Mouse (Mus musculus) WW6 (cell line): ENCODE measurements around the gene Folr2.

Experiments
- DNase-seq: peaks from one replicate; pipeline ENCODE4 v3.0.0-alpha.2; 2013; ENCODE audit warnings: low read depth, low spot score

The Folr2 gene

DNA sequence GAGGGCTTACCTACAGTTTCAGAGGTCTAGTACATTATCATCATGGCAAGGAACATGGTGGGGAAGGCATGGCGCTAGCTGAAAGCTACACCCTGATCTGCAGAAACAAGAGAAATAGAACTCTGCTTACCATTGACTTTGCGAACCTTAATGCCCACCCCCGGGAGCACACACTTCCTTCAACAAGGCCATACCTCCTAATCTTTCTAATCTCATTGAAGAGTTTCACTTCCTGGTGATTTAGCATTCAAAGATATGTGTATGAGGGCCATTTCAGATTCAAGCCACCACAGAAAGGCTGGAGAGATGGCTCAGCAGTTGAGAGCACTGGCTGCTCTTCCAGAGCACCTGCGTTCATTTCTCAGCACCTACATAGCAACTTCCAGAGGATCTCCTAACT, at the start of gene Folr2:
Gene Folr2, minus strand, starts transcription at position 101 of the 400 bp plus-strand sequence.
- DNase-seq, result no peak

GRCm38 (mm10) chr7:101906696-101907095, 49.7 kb upstream of the Folr2 start:
- no peak for DNase-seq

GRCm38 (mm10) chr7:101906287-101906681, 49.3 kb upstream of the Folr2 start, which contains the start of gene Tomt:
Gene Tomt, minus strand, starts transcription at chr7:101906359.
- DNase-seq, result no peak

DNA sequence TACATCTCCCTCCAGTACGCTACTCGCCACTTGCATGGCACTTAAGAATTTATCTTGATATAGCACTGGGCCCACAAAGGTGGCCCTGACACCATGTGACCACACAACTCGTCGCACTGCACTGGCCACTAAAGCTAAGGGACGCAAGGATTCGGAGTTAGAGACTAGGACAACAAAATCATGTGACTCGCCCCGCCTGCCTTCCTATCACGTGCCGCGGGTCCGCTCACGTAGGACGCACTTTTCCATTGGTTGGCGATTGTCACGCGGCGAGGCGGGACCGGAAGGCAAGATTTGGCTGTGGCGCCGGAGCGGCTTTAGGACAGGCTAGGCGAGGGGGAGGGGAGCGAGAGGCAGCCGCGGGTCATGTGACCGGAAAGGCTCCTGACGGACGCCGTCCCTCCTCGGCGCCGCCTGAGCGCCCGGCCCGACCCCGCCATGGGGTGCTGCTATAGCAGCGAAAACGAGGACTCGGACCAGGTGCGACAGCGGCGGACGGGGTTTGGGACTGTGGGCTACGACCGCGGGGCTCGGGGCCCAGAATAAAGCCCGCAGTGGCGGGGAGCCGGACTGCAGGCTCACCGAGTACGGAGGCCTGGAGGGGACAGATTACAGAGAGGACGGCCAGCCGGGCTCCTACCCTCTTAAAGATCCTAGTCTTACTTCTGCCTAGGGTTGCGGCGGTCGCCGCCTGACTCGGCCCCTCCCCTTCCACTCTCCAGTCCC, 48.7 kb upstream of the Folr2 start, which contains the start of gene Lamtor1:
Gene Lamtor1, plus strand, starts transcription at position 344 of the 726 bp plus-strand sequence.
- peak; percentile 98 for DNase-seq

DNA sequence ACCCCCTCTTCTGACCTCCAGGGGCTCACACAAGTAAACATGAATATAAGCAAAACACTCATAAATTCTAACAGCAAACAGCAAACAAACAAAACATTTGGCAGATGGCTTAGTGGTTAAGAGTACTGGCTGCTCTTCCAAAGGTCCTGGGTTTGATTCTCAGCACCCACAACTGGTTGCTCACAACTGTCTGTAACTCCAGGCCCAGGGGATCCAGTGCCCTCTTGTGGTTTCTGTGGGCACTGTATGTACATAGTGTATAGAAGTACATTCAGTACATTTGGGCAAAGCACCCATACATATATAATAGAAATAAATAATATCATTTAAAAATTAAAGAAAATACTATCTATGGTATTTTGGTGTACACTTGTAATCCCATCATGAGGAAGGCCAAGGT, 45.9 kb upstream of the Folr2 start:
- no peak for DNase-seq

DNA sequence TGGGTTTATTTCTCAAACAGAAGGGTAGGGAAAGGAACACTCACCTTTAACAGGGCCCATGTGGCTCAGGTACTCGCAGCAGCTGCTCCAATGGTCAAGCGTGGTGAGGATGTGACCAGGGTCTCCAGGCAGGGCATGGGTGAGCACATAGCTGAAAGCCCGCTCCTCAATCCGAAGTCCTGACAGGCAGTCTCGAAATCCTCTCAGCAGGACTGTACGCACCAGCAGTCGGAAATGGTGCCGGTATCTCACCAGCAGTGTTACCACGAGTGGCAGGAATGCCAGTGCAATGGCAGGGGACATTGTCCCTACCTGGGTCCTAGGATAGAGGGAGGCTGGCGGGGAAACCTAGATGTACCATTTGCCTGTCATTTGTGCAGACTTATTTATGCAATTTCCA, 45.0 kb upstream of the Folr2 start:
- DNase-seq, result no peak

DNA sequence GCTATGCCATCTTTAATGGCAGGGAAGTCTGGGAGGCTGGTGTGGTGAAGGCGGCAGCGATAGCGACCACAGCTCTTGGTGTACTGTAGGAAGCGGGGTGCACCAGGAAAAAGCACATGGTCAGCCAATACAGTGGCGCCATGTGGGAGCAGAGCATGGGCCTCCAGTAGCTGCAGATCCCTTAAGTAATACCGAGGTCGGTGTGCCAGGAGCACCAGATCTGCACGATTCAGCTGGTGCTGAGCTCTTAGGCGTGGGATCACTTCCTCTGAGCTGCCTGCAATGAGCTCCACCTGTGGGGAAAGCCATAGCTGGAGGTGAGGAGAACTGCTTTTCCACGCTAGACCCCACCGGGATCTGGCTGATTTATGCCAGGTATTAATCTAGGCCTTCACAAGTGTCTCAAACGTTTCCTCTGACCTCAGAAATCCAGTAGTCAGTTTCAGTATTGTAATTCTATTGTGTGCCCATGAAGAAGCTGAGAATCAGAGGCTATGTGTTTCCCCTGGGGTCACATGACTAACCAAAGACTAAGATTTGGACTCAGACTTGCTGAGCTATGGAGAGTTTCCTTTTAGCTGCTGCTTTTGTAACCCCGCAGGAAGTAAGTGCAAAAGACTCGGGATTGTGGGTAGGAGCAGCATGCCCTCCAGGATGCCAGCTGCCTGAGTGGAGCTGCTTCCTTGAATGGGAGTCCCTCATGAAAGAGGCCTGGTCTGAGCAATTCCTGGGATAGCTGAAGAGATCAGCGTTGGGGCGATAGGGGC, 43.5 kb upstream of the Folr2 start:
- no peak for DNase-seq

DNA sequence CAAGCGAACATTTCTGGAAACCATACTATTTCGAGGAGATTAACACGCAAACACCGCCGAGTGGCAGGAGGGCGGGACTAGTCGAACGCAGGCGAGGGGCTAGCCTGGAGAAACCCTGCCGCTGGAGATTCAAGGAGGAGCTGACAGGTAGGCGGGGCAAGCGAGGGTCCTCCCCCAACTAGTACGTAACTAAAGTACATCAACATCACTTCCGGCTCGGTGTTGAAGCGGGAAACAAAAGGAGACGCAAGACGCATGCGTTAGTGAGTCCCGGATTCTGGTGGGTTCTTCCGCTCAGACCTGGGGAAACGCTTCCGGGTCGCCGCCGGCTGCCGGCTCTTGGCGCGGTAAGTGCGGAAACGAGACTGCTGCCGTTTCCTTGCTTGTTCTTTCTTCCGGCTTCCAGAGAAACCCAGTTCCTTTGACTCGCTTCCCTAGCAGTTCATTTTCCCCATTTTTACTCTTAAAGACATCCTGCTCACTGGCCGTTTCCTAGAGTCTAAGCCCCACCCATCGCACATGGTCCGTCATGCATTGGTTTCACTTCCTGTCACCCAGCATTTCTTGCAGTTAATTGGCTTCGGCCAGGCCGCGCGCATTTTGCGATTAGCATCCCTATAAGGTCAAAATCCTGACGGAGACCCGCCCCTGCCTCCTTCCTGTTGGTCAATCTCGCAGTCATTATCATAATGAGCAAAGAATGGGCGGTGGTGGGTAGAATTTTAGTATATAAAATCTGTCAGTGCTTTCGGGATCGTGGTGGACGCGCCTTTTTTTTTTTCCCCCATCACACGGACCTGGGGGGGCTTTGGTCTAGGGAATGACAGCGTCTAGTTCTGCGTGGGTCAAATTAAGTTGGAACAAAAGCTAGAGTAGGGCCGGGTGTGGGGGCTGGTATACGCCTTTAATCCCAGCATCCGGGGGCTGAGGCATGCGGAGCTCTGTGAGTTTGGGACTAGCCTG, 39.4 kb upstream of the Folr2 start:
- peak; percentile 96 for DNase-seq

DNA sequence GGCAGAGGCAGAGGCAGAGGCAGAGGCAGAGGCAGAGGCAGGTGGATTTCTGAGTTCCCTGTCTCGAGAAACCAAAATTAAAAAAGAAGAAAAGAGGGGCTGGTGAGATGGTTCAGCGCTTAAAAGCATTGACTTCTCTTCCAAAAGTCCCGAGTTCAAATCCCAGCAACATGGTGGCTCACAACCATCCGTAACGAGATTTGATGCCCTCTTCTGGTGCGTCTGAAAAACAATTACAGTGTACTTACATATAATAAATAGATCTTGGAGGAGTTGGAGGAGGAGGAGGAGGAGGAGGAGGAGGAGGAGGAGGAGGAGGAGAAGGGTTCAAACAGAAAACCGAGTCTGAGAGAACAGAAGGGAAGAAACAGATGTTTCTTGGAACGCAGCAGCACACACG, 38.7 kb upstream of the Folr2 start:
- no peak for DNase-seq

DNA sequence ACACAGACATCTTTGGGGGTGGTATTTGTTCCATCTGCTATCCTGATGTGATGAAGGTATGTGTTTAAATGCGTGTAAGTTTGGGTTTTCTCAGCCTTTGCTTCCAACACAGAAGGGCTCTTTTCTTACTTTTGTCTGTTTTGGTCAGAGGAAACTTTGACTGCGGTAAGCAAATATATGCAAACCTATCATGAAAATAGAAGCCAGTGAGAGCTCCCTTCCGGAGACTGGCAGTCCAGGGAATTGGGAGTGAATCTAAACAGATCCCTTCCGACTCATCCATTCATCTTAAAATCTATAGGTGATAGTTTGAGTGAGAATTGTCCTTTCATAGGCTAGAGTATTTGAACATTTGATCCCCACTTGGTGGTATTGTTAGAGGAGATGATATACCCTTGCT, 31.5 kb upstream of the Folr2 start:
- DNase-seq, result no peak

DNA sequence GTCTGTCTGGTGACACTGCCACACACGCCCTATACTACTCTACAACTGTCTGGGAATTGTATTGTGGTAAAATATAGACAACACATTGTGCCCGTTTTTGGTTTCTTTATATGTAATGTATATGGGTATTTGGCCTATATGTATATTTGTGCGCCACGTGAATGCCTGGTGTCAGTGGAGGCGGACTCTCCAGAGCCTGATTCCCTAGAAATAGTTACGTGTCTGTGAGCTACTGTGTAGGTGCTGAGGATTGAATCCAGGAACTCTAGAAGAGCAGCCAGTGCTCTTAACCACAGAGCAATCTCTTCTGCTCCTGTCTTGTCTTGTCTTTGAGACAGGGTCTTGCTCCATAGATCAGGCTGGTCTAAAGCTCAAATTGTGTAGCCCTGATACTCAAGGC, 29.3 kb upstream of the Folr2 start:
- no peak for DNase-seq

- DNase-seq, result no peak
These were observed 27.2 kb upstream of the Folr2 start for GRCm38 (mm10) chr7:101884160-101884559.

DNA sequence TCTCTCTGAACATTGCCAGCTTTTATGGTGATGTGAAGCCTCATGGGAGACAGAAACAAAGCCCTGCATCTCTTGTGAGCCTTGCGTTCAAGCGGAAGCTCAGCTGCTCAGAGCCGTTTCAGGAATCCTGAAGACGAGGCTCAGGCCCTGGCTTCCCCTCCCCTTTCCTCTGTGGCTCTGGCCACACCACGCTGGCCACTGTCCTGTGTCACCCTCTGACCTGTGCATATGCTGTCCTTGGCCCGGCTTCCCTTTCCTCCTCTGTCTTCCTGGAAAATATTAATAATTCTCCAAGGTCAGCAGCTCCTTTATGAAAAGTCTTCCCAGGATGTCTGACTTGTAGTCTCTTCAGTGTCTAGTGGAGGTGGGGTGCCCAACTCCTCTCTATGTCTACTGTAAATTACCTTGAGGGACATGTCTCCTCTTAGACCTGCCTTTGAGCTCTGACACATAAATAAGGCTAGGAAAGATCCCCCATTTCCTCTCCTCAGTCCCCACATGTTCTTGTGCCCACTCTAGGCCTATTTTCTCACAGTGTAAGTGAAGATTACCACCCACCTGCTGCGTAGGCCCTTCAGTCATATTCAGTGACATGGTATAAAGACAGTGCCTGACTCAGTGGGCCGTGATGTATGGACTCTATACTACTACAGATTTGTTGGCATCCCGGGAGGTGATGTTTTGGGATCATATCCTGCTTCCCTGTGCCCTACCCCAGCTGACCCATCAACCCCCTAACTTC, 25.6 kb upstream of the Folr2 start:
- no peak for DNase-seq

GRCm38 (mm10) chr7:101880855-101881254, 23.9 kb upstream of the Folr2 start:
- DNase-seq, result no peak

GRCm38 (mm10) chr7:101875978-101876377, 19.0 kb upstream of the Folr2 start:
- DNase-seq, result no peak

GRCm38 (mm10) chr7:101871296-101871695, 14.3 kb upstream of the Folr2 start:
- DNase-seq, result no peak

- no peak for DNase-seq
These were observed 13.6 kb upstream of the Folr2 start, which contains the start of gene Folr1 for GRCm38 (mm10) chr7:101870629-101871028. Gene Folr1, minus strand, starts transcription at chr7:101870788.

- no peak for DNase-seq
These were observed 12.1 kb upstream of the Folr2 start for GRCm38 (mm10) chr7:101869163-101869500.

- no peak for DNase-seq
These were observed 11.5 kb upstream of the Folr2 start for GRCm38 (mm10) chr7:101868241-101869162.

GRCm38 (mm10) chr7:101867482-101867881, 10.5 kb upstream of the Folr2 start:
- no peak for DNase-seq
